Mouse (Mus musculus): ENCODE results near the gene Gm9837. TPM values are rescaled to one million over a fixed set of nuclear protein-coding genes. Genes with fewer than 3 reads are reported as not detected.

Gene Gm9837
- polyA plus RNA-seq, 1 experiment = not detected

GRCm38 (mm10) chr11:53478383-53479170 lies 8.3 kb upstream of the Gm9837 start:
- TF ChIP-seq POLR2A (IDR thresholded peaks at IDR 0.05; ENCODE audit: low read depth, low read length) = no peak
- TF ChIP-seq CTCF (IDR thresholded peaks at IDR 0.05; ENCODE audit: borderline replicate concordance, insufficient read depth, low read length) = no peak
- Histone ChIP-seq H3K27ac (ENCODE audit: insufficient read depth, low read length) (no peak overlapping the region), H3K4me3 (ENCODE audit: insufficient read depth, low read length) (no peak overlapping the region), H3K4me1 (ENCODE audit: control insufficient read depth, insufficient read depth, low read length) (no peaks in the 10 kb centered on the region)

- H3K27ac ChIP-seq (ENCODE audit: insufficient read depth, low read length) = no peak overlapping the region
- H3K4me1 ChIP-seq (ENCODE audit: control insufficient read depth, insufficient read depth, low read length) = no peaks in the 10 kb centered on the region
- TF ChIP-seq POLR2A (IDR thresholded peaks at IDR 0.05; ENCODE audit: low read depth, low read length) (no peak), CTCF (IDR thresholded peaks at IDR 0.05; ENCODE audit: borderline replicate concordance, insufficient read depth, low read length) (no peak)
- H3K4me3 ChIP-seq (ENCODE audit: insufficient read depth, low read length) = no peak overlapping the region
These were observed 7.6 kb upstream of the Gm9837 start for GRCm38 (mm10) chr11:53477833-53478232.

- Histone ChIP-seq H3K4me3 (ENCODE audit: insufficient read depth, low read length) (no peak overlapping the region), H3K4me1 (ENCODE audit: control insufficient read depth, insufficient read depth, low read length) (no peaks in the 10 kb centered on the region), H3K27ac (ENCODE audit: insufficient read depth, low read length) (no peak overlapping the region)
- TF ChIP-seq CTCF (IDR thresholded peaks at IDR 0.05; ENCODE audit: borderline replicate concordance, insufficient read depth, low read length) = no peak
These were observed 5.3 kb upstream of the Gm9837 start for GRCm38 (mm10) chr11:53475620-53476019.

GRCm38 (mm10) chr11:53472709-53473108 lies 2.4 kb upstream of the Gm9837 start:
- TF ChIP-seq POLR2A (IDR thresholded peaks at IDR 0.05; ENCODE audit: low read depth, low read length) (no peak), CTCF (IDR thresholded peaks at IDR 0.05; ENCODE audit: borderline replicate concordance, insufficient read depth, low read length) (no peak)

GRCm38 (mm10) chr11:53469294-53469967 lies 848 bp downstream of the Gm9837 start:
- H3K27ac ChIP-seq (ENCODE audit: insufficient read depth, low read length) = no peak overlapping the region
- H3K4me1 ChIP-seq (ENCODE audit: control insufficient read depth, insufficient read depth, low read length) = no peaks in the 10 kb centered on the region
- peak overlapping the region; percentile 12; the same call in 1 of the 2 replicates for H3K4me3 ChIP-seq (ENCODE audit: insufficient read depth, low read length)
- TF ChIP-seq CTCF (IDR thresholded peaks at IDR 0.05; ENCODE audit: borderline replicate concordance, insufficient read depth, low read length) (no peak), POLR2A (IDR thresholded peaks at IDR 0.05; ENCODE audit: low read depth, low read length) (no peak)

More at GRCm38 (mm10) chr11:53472709-53473108, 2.4 kb upstream of the Gm9837 start:
- H3K4me3 ChIP-seq (ENCODE audit: insufficient read depth, low read length) = no peak overlapping the region
- no peak overlapping the region for H3K27ac ChIP-seq (ENCODE audit: insufficient read depth, low read length)
- H3K4me1 ChIP-seq (ENCODE audit: control insufficient read depth, insufficient read depth, low read length) = no peaks in the 10 kb centered on the region

- no peaks in the 10 kb centered on the region for H3K4me1 ChIP-seq (ENCODE audit: control insufficient read depth, insufficient read depth, low read length)
- H3K4me3 ChIP-seq (ENCODE audit: insufficient read depth, low read length) = no peak overlapping the region
- TF ChIP-seq CTCF (IDR thresholded peaks at IDR 0.05; ENCODE audit: borderline replicate concordance, insufficient read depth, low read length) (peak; percentile 68), POLR2A (IDR thresholded peaks at IDR 0.05; ENCODE audit: low read depth, low read length) (no peak)
- no peak overlapping the region for H3K27ac ChIP-seq (ENCODE audit: insufficient read depth, low read length)
These were observed 3.9 kb downstream of the Gm9837 start for GRCm38 (mm10) chr11:53466231-53466971.

- Histone ChIP-seq H3K4me1 (ENCODE audit: control insufficient read depth, insufficient read depth, low read length) (peaks cover 2% of the 10 kb centered on the region; the same call in 1 of the 2 replicates), H3K4me3 (ENCODE audit: insufficient read depth, low read length) (peak overlapping the region; percentile 11; the same call in 1 of the 2 replicates), H3K27ac (ENCODE audit: insufficient read depth, low read length) (no peak overlapping the region)
- no peak for TF ChIP-seq CTCF (IDR thresholded peaks at IDR 0.05; ENCODE audit: borderline replicate concordance, insufficient read depth, low read length)
These were observed 6.5 kb downstream of the Gm9837 start for GRCm38 (mm10) chr11:53463551-53464424.

- TF ChIP-seq CTCF (IDR thresholded peaks at IDR 0.05; ENCODE audit: borderline replicate concordance, insufficient read depth, low read length) = no peak
- TF ChIP-seq POLR2A (IDR thresholded peaks at IDR 0.05; ENCODE audit: low read depth, low read length) = no peak
- Histone ChIP-seq H3K27ac (ENCODE audit: insufficient read depth, low read length) (no peak overlapping the region), H3K4me1 (ENCODE audit: control insufficient read depth, insufficient read depth, low read length) (peaks cover 2% of the 10 kb centered on the region; the same call in 1 of the 2 replicates), H3K4me3 (ENCODE audit: insufficient read depth, low read length) (no peak overlapping the region)
These were observed 8.6 kb downstream of the Gm9837 start for GRCm38 (mm10) chr11:53461727-53462126.

GRCm38 (mm10) chr11:53460192-53460591 lies 10.1 kb downstream of the Gm9837 start:
- Histone ChIP-seq H3K4me3 (ENCODE audit: insufficient read depth, low read length) (no peak overlapping the region), H3K4me1 (ENCODE audit: control insufficient read depth, insufficient read depth, low read length) (peaks cover 2% of the 10 kb centered on the region; the same call in 1 of the 2 replicates), H3K27ac (ENCODE audit: insufficient read depth, low read length) (no peak overlapping the region)
- TF ChIP-seq CTCF (IDR thresholded peaks at IDR 0.05; ENCODE audit: borderline replicate concordance, insufficient read depth, low read length) = no peak
- TF ChIP-seq POLR2A (IDR thresholded peaks at IDR 0.05; ENCODE audit: low read depth, low read length) = no peak
